Mouse (Mus musculus) retina, postnatal 7 days (tissue): ENCODE data around the gene 4933405L10Rik.

ENCODE experiments used
- DNase-seq: peaks from one replicate; pipeline ENCODE4 v3.0.0-alpha.2; 2012; ENCODE audit warnings: low read depth, low spot score

4933405L10Rik gene

GRCm38 (mm10) chr8:105754688-105755087, 47.2 kb downstream of the 4933405L10Rik start:
- DNase-seq, result no peak

GRCm38 (mm10) chr8:105757796-105758276, 50.4 kb downstream of the 4933405L10Rik start:
- no peak for DNase-seq

- DNase-seq, result peak; percentile 92
Measured at GRCm38 (mm10) chr8:105758277-105759108, 51.0 kb downstream of the 4933405L10Rik start, which contains the start of gene Gfod2. Gene Gfod2 (minus strand): TSS chr8:105758664.
